Mouse (Mus musculus) heart, adult 11 months (tissue): ENCODE measurements at regions not wholly inside any gene's neighbourhood (a gene's known extent, or its start where the extent isn't known, plus 50 kb on each side); places are given as distances from the start of the nearest gene placed in this dataset.

Experiments
- DNase-seq: peaks from one replicate; pipeline ENCODE4 v3.0.0; 2022

DNA sequence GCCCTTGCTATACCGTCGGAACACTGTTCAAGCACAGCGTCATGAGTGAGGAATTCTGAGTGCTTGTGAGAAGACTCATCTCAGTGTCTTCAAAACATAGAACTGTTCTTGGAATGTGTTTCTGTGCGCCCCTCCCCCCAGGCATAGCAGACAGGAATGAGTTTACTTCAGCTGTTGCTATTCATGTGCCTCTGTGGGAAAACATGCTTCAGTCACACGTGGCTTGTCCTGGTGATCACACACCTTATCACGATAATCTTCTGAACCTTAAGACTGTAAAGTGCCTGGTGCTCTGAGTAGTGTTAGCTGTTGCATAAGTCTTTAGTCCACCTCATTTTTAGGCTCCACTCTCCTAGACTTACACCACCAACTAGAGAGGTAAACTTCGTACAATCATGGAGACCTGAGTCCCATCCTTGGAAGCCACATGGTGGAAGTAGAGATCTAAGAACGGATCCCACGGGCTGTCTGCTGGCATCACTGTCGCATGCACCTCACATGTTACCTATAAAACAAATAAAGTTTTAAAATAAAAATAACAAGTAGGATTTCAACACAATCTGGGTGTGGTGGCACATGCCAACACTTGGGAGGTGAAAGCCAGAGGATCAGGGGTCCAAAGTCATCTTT lies 1143.8 kb downstream of the 4930447A16Rik start:
- peak; percentile 80 for DNase-seq

DNA sequence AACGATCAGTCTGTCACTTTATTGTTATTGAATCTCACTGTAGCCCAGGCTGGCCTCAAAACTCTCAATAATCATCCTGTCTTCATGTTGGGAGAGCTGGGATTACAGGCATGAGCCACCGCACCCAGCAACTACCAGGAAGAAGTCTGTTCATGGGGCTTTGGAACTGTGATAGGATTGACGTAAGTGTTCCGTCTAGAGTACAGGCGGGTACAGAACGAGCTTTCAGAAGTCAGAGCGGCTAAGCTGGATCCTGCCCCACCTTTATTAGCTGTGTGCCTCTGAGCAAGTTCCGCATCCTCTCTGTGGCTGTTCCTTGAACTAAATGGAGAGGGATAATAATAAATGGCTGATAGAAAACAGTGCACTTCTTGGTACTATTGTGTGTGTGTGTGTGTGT lies 1144.8 kb downstream of the 4930447A16Rik start:
- DNase-seq: peak; percentile 75

DNA sequence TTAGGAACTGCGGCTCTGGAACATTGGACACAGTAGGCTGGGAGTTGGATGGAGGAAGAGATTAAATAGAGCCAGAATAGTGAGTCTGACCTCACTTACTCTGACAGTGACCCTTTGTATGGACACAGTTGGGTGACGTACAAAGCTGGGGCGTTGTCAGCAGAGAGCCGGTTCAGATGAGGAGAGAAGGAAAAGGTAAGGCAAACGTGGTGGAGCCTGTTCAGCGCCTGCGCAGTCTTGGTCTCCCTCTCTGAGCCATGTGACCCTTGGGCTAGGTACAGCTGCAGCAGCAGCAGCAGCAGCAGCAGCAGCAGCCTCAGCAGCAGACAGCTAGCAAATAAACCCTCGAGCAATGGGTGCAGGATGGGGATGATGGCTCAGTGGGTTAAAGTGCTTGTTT lies 1145.4 kb downstream of the 4930447A16Rik start:
- DNase-seq: peak; percentile 91

DNA sequence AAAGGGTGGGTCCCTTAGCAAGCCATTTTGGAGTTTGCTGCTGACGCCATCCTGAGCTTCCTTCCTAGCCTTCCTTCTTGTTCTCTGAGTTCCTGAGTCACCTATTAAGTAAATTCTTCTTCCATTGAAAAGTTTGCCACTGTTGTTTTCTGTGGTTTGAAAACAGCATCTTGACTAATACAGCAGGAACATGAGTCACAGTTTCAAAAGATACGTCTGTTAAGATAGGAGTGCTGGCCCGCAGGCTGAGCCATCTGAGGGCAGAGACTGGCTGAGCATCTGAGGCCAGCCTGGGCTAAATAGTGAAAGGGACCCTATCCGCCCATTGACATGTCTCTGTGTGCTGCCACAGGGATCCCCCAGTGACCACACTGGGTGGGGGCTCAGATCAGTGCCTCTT lies 1147.3 kb downstream of the 4930447A16Rik start:
- DNase-seq: peak; percentile 68

DNA sequence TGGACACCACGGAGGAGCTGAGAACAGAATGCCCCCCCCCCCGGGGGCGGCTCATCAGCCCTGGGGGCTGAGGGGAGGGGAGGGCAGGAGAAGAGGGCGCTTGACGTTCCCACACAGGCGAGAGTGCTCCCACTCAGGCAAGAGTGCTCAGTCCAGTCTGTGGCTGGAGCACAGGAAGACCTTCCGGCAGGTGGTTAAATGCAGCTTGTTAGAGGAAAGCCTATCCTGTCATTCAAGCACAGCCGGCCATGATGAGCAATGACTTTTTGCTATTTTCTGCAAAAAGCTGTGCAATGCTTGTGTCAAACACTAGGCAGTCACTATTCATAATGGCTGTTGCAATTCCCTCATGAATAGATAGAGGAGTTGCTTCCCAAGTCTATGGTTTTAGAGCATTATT lies 1149.1 kb downstream of the 4930447A16Rik start:
- DNase-seq: no peak

DNA sequence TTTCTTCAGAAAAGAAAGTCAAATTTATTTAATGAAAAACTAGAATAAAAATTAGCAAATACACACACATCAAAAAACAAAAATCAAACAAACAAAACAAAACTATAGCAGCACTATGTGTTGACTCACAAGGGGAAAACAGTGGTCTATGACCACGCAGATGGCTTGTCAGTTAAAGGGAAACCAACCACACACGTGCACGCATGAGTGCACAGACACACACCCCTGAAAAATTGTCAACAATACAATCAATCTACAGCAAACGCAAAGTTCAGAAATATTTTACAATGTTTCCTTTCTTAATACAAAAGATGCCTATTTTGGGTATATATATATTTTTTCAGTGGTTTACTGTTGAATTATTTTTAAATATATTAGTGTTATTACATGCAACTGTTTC lies 1149.9 kb downstream of the 4930447A16Rik start:
- no peak for DNase-seq

DNA sequence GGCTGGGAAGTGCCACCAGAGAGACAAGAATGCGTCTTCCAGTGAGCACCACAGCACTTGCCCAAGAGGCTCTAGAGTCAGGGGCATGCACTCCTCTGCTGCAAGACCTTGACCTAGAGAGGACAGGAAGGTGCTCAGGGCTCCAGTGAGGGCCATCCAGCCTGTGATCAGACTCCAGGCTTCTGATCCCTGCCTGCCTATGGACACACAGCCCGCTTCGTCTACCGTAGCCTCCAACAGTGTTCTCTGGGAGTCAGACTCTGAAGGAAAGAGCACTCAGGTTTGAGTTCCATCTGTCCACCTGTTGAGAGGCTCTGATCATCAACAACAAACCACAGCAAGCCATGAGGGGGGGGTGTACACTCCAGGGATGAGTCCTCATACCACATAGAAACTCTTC lies 1152.3 kb downstream of the 4930447A16Rik start:
- DNase-seq: peak; percentile 78

DNA sequence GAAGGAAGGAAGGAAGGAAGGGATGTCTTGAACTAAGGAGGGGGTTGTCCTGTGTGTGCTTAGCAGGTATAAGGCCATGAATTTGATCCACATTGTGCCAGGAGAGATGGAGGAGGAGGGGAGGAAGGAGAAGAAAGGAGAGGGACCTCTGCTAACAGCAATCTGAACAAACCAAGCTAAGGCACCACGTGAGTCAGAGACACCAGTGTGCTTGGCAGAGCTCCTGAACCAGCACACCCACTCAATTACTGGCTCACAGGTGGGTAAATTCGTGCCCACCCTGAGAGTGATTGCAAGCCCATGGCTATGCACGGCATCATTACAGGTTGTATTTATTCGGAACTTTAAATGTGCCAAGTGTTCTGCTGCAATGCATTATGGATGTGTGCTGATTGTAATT lies 1154.1 kb downstream of the 4930447A16Rik start:
- DNase-seq: peak; percentile 78

DNA sequence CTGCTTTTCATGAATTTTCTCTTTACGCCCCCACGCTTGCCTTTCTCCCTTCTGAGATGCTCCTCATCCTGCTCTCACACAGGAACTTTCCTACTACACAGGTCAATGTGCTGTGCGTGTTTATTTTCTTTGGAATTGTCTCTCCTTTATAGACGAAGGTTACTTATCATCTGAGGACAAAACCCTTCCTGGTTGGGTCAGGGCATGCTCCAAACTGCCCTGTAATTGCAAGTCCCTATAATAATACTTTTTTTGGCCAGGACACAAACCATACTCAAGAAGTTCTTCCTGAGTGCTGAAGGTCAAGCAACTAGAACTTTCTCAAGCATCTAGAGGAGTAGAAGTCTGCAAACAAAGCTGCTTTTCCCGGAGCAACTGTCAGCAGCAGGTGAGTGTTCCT lies 1158.1 kb downstream of the 4930447A16Rik start:
- peak; percentile 87 for DNase-seq

DNA sequence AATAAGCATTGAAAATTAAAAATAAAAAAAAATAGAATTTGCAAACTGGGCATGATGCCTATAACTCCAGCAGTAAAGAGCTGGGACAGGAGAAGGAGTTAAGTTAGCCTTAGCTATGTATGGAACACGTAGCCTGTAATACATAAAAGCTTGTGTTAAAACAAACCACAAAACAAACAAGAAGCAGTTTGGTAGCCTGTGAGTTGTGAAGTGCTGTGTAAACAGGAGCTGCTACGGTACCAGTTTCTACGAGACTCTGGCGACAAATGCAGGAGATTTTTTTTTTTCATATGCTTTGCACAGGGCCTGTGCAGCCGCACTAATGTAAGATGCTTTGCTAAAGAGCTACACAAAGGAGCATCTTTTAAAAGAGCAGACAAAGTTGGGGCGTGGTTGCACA lies 1159.1 kb downstream of the 4930447A16Rik start:
- DNase-seq: no peak

DNA sequence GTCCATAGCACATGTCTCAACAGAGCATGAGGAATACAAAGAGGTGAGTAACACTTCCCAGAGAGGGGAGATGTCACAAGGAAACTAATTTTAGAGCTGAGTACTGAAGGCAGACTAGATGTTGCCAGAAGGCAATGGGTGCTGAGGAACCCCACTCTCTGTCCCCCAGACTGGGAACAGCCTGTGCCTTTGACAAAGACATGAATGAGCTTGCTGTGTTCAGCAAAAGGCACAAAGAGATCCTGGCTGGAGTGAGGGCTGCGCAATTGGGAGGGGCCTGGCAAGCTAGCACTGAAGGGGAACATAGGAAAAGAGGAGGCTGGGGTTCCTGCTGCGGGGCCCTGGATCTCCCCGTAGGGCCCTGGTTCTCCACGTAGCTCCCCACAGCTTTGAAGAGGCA lies 1160.3 kb downstream of the 4930447A16Rik start:
- DNase-seq: peak; percentile 95

DNA sequence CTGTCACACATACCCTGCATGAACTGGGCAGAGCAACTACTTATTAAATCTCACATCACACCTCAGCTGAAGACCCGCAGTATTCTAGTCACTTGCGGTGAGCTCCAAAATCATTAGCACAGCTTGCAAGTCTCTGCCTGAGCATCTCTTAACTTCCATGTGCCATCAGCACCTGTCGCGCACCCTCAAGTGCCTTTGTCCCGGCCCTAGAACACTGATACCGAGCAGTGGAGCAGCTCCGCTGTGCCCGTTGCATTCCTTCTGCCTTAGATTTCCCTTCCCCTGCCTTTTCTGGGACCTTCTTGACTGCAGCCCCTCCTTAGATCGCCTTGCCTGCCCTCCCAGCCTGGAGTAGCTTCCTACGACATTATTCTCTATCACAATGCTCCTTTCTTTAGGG lies 1161.2 kb downstream of the 4930447A16Rik start:
- no peak for DNase-seq

DNA sequence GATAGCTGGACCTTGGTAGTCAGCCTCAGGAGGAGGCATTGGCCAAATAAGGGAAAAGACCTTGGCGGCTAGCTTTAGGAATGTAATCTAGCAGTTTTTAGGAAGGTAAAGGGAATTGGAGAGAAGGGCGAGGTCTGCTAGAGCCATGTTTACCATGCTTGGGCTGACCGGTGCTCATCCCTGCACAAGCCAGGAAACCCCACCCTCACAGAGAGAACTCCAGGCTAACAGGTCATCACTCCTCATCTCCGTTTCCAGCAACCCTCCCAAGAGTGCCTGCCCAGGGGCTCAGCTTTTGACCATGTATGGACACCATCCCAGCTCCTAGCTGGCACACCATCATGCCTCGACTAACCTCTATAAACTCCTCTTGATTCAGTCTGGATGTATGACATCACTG lies 1162.9 kb downstream of the 4930447A16Rik start:
- peak; percentile 92 for DNase-seq

DNA sequence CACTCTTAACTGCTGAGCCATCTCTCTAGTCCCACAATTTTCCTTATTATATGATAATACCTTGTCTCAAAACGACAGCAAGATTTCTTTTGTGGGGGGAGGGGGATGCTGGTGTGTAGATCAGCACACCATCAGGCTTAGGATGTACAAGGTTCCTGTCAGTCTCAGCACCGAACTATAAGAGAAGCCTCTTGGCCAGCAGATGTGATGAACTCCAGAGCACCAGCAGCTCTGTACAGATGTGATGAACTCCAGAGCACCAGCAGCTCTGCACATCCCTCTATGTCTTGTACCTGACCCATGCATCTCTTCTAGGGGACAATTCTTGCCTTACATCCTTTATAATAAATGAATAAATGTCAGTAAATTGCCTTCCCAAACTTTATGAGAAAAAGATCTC lies 1163.7 kb downstream of the 4930447A16Rik start:
- no peak for DNase-seq

DNA sequence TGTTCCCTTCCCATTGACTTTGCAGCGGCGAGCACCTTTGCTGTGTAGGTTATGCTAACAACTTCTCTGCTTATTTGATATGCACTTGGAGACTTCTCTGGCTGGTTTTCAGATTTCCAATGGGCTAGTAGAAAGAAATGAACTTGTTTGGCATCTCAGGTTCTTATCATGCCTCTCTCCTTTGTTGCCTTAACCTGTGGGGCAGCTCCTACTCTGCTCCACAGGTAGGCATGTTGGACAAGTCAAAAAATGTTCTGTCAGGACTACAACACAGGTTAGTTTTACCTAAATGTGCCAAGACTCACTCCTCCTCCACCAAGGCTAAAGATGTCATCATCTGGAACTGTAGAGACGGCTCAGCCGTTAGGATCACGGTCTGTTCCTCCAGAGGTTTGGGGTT lies 1164.3 kb downstream of the 4930447A16Rik start:
- DNase-seq: no peak

DNA sequence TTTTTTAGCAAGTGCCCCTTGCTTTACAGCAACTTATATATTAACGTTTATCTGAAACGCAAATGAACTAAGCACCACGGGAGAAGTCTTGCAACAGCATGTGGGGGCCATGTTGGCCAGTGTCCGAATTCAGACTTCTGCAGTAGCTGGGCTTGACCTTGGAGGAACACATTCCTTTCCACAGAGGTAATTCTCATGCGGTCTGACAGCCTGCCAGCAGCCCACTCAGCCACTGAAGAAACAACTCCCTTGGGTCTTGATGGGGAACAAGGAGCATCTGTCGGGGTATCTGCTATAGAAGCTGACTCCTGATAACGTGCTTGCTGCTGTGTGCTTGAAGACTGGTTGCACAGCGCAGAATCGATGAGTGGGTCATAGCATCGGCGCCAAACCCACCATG lies 1168.7 kb downstream of the 4930447A16Rik start:
- peak; percentile 98 for DNase-seq

DNA sequence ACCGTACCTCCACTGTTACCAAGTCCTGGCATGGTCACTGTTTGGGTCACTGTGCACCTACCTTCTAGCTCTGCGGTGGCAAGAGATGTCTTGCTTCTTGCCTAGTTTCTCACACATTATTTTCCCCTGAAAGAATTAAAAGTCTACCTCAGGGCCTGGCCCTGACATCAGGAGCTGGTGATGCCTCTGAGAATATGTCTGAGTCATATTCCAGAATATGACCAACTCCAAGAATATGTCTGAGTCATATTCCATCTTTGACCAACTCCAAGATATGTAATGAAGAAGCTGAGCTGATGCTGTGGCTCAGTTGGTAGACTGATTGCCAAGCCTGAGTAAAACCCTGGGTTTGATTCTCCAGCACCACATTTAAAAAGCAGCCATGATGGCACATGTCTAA lies 1169.4 kb downstream of the 4930447A16Rik start:
- DNase-seq: no peak

DNA sequence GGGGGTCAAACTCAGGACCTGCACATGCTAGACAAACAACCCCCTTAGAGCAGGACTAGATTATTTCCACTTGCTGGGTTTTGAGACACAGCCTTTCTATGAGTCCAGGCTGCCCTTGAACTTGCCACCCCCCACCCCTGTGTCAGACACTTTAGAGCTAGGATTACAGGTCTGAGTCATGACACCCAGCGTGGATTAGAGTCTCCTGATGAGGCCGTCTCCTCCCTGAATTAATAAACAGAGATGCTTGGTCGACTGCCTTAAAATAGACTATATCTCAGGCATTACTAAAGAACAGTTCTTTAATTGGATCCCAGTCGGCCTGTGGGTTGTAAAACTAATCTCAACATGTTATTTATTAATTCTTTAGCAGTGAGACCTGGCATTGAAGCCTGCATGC lies 1170.5 kb downstream of the 4930447A16Rik start:
- no peak for DNase-seq

DNA sequence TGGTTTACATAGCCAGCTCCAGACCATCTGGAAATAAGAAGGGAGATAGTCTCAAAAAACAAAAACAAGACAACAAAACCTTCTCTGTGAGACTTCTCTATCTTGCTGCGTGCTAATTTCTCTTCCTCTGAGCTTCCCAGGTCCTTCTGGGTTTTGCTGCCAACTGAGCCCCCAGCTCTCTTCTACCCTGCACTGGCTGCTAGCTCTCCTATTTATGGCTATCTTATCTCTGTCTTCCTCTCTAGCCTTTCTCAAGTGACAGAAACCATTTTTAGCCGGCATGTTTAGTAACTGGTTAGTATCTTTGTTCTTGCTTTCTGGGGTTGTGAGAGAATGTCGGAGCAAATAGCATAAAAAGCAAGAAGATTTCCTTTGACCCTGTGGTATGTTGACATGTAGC lies 1172.1 kb downstream of the 4930447A16Rik start:
- DNase-seq: no peak

DNA sequence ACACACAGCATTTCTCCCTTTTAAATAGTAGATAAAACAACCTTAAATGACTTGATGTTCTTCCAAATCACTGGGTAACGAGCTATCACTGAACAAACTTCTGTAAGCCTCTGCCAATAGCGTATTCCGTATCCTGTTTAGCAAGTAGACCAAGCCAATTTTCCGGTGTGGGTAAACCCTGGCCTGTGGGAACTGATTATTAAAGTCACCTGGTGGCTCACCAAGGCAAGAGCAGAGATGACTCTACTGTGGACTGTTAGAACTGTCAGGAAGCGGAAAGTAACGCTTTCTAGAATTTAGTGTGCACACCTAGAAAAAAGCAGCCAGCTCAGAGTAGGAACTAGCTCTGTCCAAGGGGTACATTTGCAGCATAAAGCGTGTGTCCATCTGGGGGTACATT lies 1176.1 kb downstream of the 4930447A16Rik start:
- DNase-seq: peak; percentile 97

DNA sequence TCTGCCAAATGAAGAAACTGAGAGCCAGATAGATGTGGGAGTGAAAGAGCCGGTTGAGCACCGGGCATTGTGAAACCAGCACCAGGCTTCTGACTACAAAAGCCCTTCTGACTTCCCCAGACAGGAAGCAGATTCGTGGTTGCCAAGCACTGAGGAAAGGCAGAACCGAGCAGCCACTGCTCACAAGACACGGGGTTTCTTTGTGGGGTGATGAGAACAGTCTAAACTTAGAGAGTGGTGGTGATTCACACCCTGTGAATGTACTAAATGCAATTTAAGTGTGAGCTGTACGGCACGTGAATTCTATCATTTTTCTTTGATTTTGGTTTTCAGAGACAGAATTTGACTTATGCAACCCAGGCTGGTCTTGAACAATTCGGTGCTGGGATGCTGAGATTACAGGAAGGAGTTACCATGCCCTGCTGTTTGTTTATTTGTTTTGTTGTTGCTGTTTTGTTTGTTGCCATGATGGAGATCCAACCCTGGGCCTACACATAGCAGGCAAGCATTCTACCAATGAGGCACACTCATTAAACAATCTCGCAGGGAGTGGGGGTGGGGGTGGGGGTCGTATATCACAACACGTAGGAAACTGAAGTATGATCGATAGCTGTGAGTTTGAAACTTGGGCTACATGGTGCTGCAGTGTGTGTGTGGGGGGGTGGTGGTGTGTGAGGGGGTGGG lies 1177.0 kb downstream of the 4930447A16Rik start:
- DNase-seq: peak; percentile 97

DNA sequence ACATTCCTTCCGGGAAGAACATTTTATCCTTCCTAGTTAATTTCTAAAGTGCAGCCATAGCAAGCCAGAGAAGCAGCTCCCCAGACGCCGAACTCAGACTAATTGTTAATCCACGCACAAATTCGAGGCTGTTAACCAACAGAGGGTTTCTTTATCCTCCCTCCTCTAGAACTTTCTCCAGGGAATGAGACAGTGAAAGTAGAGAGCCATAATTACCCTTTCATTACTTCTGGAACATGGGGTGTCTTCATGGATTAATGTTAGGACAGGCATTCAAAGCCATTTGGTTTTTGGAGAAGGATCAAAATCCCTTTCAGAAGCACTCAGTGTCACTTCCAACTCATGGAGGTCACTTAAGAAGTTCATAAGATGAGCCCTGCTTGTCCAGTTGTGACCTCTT lies 1178.6 kb downstream of the 4930447A16Rik start:
- no peak for DNase-seq

DNA sequence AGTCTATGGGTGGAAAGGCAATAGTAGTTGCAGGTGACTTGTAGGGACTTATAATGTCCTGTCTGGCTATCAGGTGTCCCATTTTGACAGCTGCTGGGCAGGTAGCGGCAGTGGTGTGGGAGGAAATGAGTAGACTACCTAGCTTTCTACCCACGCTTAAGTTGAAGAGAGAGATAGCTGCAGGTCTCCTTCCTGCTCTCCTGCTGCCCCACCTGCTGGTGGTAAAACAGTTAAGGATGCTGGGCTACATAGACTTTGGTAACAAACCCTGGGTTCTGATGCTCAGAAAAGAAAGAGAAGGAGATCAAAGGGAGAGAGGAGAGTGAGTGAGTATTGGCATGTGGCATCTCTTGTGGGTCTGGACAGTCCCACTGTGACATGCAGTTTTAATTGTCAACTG lies 1182.0 kb downstream of the 4930447A16Rik start:
- DNase-seq: peak; percentile 84

DNA sequence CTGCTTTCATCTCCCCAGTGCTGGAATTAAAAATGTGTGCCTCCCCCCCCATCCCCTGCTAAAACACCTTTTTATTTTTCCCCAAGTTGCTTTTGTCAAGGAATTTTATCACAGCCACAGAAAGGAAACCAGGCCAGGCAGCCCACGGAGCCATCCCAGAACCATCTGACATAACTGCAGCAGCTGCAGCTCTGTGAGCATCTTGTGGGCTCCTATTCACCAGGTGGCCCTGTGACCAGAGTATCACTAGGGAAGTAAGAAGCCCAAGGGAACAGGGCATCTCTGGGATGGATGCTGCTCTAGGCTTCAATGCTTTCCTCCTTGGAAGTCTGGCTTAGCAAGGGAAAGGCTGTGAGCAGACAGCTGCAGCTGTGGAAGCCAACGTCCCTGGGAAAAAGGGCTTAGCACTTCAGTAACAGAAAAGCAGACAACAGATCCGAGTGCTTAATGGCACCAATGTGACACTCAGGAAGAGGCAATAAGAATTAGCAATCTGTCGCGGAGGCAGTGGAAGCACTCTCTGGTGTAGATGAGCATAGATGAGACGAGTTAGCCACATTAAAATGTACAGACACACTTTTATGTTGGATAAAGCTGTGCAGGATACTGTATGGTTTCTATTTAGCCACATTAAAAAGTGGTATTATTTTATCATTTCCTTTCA lies 1183.0 kb downstream of the 4930447A16Rik start:
- no peak for DNase-seq
